Mouse (Mus musculus) cortical plate, adult 2 months (tissue): ENCODE measurements at regions not wholly inside any gene's neighbourhood (a gene's known extent, or its start where the extent isn't known, plus 50 kb on each side); places are given as distances from the start of the nearest gene placed in this dataset.
A peak's percentile ranks its signal among the peaks of the same experiment; 100 is the strongest.

Source experiments
- CTCF ChIP-seq: fragments of 200-500 bp; IDR thresholded peaks from 2 replicates; pipeline ENCODE4 v1.5.1; 2011; ENCODE audit warnings: mild to moderate bottlenecking, control low read depth, low read length; ENCODE audit not compliant: insufficient read depth; ENCODE audit errors: extremely low read depth
- POLR2A ChIP-seq: fragments of 200-500 bp; IDR thresholded peaks from 2 replicates; pipeline ENCODE4 v1.6.1; 2011; ENCODE audit warnings: mild to moderate bottlenecking, low read length, control low read depth; ENCODE audit not compliant: insufficient read depth; ENCODE audit errors: extremely low read depth

DNA sequence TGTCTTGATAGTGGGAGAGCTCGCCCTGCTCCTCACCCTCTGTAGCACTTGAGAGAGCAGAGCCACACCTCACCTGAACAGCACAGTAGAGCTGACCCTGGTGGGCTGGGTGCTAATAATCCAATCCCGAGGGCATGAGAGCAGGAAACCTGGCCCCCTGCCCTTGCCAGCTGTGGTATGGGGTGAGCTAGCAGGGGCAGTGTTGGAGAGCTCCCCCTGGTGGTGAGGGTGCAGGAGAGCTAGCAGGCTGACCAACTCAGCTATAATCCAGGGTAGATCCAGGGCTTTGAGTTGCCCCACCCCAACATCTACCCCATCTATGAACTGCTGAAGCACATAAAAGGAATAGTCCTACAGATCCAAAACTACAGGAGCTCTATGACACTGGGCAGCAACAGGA, 153.9 kb upstream of the Zfp637 start:
- peak; percentile 37; the same call in 1 of the 2 replicates for TF ChIP-seq CTCF
- no peak for TF ChIP-seq POLR2A
